Mouse (Mus musculus) brain, embryonic 14.5 days (tissue): ENCODE data around the gene Stat2. TPM values are rescaled to one million over a fixed set of nuclear protein-coding genes. Genes with fewer than 3 reads are reported as not detected.
"Not testable (repeated sequence)": the region's sequence is repeated elsewhere in the genome, so short reads cannot be mapped to it uniquely, and the experiment has no call there.

ENCODE experiments used
- DNase-seq: peaks from one replicate; pipeline ENCODE4 v3.0.0-alpha.2; 2011; ENCODE audit warnings: low read depth
- CTCF ChIP-seq: fragments of 200-500 bp; IDR thresholded peaks from 2 replicates; pipeline ENCODE4 v1.5.1; 2012; ENCODE audit warnings: inconsistent platforms, mild to moderate bottlenecking, moderate library complexity, borderline replicate concordance; ENCODE audit not compliant: insufficient read depth, insufficient read length; ENCODE audit errors: extremely low read depth
- POLR2A ChIP-seq: fragments of 200-500 bp; IDR thresholded peaks from 2 replicates; pipeline ENCODE4 v1.6.1; 2012; ENCODE audit warnings: mild to moderate bottlenecking, inconsistent platforms, borderline replicate concordance; ENCODE audit not compliant: poor library complexity, insufficient read depth, insufficient read length, severe bottlenecking; ENCODE audit errors: extremely low read depth
- polyA plus RNA-seq: library from polyadenylated mRNA; depleted of rRNA; stranded (reverse); fragments of >200 nt; gene quantifications from 2 replicates; pipeline ENCODE4 v1.2.3, GENCODE M21; 2012

The Stat2 gene
- polyA plus RNA-seq, 1 experiment, result 27.7 TPM

DNA sequence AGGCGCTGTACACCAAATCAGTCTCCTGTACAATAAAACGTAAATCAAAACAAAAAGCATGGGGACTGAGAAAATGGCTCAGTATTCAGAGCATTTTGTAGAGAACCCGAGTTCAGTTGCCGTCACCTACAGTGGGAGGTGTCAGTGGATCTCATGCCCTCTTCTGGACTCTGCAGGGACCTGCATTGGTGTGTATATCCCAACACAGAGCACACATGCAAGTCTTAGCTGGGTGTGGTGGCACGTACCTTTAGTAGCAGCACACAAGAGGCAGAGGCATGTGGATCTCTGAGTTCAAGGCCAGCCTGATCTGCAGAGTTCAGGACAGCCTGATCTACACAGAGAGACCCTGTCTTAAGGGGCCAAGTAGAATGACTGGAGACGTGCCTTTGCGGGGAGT, 39.3 kb downstream of the Stat2 start:
- DNase-seq, result no peak
- no peak for TF ChIP-seq CTCF

GRCm38 (mm10) chr10:128310177-128310576, 39.8 kb downstream of the Stat2 start:
- TF ChIP-seq POLR2A, result no peak
- no peak for TF ChIP-seq CTCF
- peak; percentile 74 for DNase-seq

DNA sequence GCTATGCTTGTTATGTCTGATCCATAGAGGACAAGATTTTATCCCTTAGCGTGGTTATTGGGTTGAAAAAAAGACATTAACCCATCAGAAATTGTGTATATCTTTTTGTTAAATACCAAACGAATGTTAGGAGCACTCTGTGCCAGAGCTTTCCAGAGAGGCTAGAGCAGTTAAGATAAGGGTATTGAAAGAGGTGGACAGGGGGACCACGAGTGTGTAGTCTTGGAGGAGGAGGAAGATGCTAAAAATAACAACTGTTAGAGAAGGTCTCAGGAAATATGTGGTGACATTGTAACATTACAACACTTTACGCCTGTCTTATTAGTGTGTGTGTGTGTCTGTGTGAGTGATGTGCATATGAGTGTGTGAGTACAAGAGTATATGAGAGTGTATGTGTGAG, 40.5 kb downstream of the Stat2 start:
- TF ChIP-seq POLR2A (no peak), CTCF (no peak)
- no peak for DNase-seq

DNA sequence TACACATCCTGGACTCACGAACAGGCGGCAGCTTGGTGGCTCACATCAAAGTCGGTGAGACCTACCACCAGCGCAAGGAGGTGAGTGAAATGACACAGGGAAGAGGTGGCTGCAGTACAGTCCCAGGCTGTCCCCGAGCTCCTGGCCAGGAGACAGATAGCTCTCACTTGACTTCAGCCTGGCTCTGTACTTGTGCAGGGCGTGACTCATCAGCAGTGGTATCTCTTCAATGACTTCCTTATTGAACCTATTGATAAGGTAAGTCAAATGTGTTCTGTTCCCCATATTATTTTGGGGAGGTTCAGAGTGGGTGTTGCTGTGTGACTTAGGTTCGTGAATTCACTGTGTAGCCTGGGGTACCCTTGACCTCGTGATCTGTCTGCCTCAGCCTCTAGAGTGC, 45.2 kb downstream of the Stat2 start:
- no peak for TF ChIP-seq CTCF
- TF ChIP-seq POLR2A, result no peak
- DNase-seq, result no peak

DNA sequence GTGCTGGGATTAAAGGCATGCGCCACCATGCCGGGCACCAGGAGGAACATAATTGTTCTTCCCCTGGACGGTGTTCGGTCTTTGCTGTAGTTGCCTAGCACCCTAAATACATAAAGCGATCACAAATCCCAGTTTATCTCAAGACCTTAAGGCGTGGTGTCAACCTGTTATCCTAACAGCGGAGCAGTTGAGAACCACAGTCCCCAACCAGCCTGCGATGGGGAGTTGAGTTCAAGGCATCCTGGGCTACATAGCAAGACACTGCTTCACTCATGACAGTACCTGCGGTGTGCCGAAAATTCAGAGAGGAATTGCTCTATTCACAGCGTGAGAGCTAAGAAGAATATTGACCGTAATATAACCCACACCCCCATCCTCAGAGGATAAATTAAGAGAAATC, 51.3 kb downstream of the Stat2 start:
- DNase-seq, result peak; percentile 15
- no peak for TF ChIP-seq POLR2A
- no peak for TF ChIP-seq CTCF

GRCm38 (mm10) chr10:128322141-128323108, 52.1 kb downstream of the Stat2 start, which contains the start of gene Cnpy2:
TSS of gene Cnpy2 (plus strand) at chr10:128322459.
- TF ChIP-seq POLR2A (peak; percentile 11; the same call in 1 of the 2 replicates), CTCF (no peak)
- peak; percentile 98 for DNase-seq

GRCm38 (mm10) chr10:128323516-128323915, 53.2 kb downstream of the Stat2 start:
- no peak for TF ChIP-seq POLR2A
- no peak for TF ChIP-seq CTCF
- DNase-seq, result no peak

- no peak for DNase-seq
Observed at GRCm38 (mm10) chr10:128326825-128327224, 56.5 kb downstream of the Stat2 start.

DNA sequence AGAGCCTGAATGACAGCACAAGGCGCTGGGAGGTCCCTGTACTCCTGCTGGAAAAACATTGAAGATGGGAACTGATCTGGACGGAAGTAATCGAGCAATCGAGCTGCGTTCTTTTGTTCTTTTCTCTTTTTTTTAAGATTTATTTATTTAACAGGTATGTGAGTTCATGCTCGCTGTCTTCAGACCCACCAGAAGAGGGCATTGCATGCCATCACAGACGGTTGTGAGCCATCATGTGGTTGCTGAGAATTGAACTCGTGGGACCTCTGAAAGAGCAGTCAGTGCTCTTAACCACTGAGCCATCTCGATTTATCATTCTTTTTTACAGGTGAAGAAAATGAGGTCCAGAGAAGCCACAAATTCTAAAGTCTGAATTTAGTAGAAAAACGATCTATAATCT, 57.3 kb downstream of the Stat2 start:
- DNase-seq, result no peak
- TF ChIP-seq POLR2A (no peak), CTCF (peak; percentile 10; the same call in 1 of the 2 replicates)

More at GRCm38 (mm10) chr10:128326825-128327224, 56.5 kb downstream of the Stat2 start:
- no peak for TF ChIP-seq POLR2A
- no peak for TF ChIP-seq CTCF

DNA sequence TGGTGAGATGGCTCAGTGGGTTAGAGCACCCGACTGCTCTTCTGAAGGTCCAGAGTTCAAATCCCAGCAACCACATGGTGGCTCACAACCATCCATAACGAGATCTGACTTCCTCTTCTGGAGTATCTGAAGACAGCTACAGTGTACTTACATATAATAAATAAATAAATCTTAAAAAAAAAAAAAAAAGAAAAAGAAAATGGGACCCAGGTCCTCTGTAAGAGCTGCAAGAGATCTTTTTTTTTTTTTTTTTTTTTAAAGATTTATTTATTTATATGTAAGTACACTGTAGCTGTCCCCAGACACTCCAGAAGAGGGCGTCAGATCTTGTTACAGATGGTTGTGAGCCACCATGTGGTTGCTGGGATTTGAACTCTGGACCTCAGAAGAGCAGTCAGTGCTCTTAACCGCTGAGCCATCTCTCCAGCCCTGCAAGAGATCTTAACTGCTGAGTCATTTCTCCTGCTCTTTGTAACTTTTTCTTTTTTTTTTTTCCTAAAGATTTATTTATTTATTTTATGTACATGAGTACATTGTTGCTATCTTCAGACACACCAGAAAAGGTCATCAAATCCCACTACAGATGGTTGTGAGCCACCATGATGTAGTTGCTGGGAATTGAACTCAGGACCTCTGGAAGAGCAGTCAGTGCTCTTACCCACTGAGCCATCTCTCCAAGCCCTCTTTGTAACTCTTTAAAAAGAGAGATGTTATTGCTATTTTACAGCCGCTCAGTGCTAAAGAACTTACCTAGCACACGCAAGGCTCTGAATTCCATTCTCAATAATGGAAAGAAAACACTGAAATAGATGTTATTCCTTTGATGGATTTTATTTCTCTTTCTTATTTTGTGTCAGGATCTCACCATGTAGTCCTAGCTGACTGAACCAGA, 62.2 kb downstream of the Stat2 start:
- DNase-seq, result not testable (repeated sequence)

GRCm38 (mm10) chr10:128335582-128335981, 65.2 kb downstream of the Stat2 start:
- DNase-seq, result peak; percentile 79
- TF ChIP-seq CTCF (peak; percentile 74), POLR2A (no peak)
